Mouse (Mus musculus) embryonic facial prominence, embryonic 12.5 days (tissue): Measurements from ENCODE around the gene Sik2. TPM values are rescaled to one million over a fixed set of nuclear protein-coding genes. Genes with fewer than 3 reads are reported as not detected.

Experiments used
- ATAC-seq: fragments of 200-750 bp; cut with Nextera tagmentation; 2 replicates; pipeline ENCODE4 v1.8.0; 2017; ENCODE audit not compliant: insufficient number of reproducible peaks, insufficient read depth, low FRiP score, low TSS enrichment
- H3K27ac ChIP-seq: fragments of 300-500 bp; sonication (generic); 2 replicates; pipeline ENCODE4 v1.5.1; 2016; ENCODE audit warnings: mild to moderate bottlenecking
- H3K27me3 ChIP-seq: fragments of 300-500 bp; sonication (generic); 2 replicates; pipeline ENCODE4 v1.6.1; 2016; ENCODE audit warnings: mild to moderate bottlenecking, moderate library complexity
- H3K36me3 ChIP-seq: fragments of 300-500 bp; sonication (generic); 2 replicates; pipeline ENCODE4 v1.6.1; 2016; ENCODE audit warnings: mild to moderate bottlenecking
- H3K4me1 ChIP-seq: fragments of 300-500 bp; sonication (generic); 2 replicates; pipeline ENCODE4 v1.6.1; 2016
- H3K4me2 ChIP-seq: fragments of 300-500 bp; sonication (generic); replicated peaks from 2 replicates; pipeline ENCODE4 v1.6.1; 2016; ENCODE audit warnings: mild to moderate bottlenecking, moderate library complexity
- H3K4me3 ChIP-seq: fragments of 300-500 bp; sonication (generic); 2 replicates; pipeline ENCODE4 v1.5.1; 2016; ENCODE audit warnings: mild to moderate bottlenecking
- H3K9ac ChIP-seq: fragments of 300-500 bp; sonication (generic); 2 replicates; pipeline ENCODE4 v1.6.1; 2016; ENCODE audit warnings: mild to moderate bottlenecking, moderate library complexity
- H3K9me3 ChIP-seq: fragments of 300-500 bp; sonication (generic); 2 replicates; pipeline ENCODE4 v1.6.1; 2016; ENCODE audit warnings: mild to moderate bottlenecking, moderate library complexity
- WGBS: fragments of 180-500 bp; shearing (Covaris S2); methylation state at CpG from one replicate; pipeline ENCODE4 v1.1.7; 2016; 5-methylcytosine and 5-hydroxymethylcytosine counted together
- polyA plus RNA-seq: library from polyadenylated mRNA; unstranded; fragments of >200 nt; fragmentation: Nextera tagmentation; extraction: Ambion mirVana; gene quantifications from 2 replicates; pipeline ENCODE4 v1.2.1, GENCODE M21; 2016

Gene Sik2
- polyA plus RNA-seq: 16.1 and 17.9 TPM in 2 replicates

DNA sequence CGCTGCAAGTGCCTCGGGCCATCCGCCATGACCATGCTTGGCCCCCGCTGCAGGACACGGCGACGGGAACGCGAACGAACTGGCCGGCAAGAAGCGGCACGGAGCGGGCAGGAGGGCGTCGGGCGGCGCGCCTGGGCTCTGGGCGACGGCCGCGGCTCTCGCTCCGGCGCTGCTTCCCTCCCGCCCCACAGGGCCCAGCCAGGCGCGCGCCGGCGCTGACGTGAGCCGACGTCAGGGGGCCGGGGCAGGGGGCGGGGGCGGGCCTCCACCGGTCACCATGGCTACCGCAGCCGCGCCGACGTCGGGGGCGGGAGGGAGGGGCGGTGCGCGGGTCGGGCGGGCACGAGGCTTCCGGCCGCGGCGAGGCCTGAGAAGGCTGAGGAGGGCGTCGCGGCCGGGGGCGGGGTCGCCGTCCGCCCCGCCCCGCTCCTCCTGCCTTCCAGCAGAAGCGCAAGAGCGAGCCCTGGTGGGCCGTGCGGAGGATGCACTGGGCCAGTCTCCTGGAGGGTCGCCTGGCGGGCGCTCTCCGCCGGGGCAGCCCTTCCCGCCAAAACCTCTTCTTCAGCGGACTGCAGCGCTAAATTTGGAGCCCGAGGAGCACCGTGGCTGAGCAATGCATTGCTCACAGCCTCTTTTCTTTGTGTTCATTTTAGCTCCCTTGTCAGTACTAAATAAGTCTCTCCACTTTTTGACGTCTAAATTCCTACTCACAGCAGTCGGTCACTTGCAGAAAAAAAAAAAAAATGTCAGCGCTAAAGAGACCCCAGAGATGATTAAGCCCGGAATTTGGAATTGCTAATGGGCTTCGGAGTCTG is at the start of gene Sik2:
Gene Sik2 (minus strand): TSS at position 233 of the 815 bp plus-strand sequence.
- no peaks in the 10 kb centered on the region for H3K9me3 ChIP-seq
- H3K36me3 ChIP-seq: no peaks in the 10 kb centered on the region
- peaks cover 6% of the 10 kb centered on the region; the same call in 1 of the 2 replicates for H3K4me1 ChIP-seq
- peak within 1 kb of the TSS; percentile 87 for H3K4me3 ChIP-seq
- peak within 1 kb of the TSS; percentile 90 for H3K9ac ChIP-seq
- H3K27me3 ChIP-seq: no peaks in the 10 kb centered on the region
- H3K4me2 ChIP-seq: peak within 1 kb of the TSS; percentile 81
- under 1% methylated on average over 54 of the region's 85 CpGs for WGBS
- ATAC-seq: peak; percentile 95
- H3K27ac ChIP-seq: peak within 1 kb of the TSS; percentile 84

DNA sequence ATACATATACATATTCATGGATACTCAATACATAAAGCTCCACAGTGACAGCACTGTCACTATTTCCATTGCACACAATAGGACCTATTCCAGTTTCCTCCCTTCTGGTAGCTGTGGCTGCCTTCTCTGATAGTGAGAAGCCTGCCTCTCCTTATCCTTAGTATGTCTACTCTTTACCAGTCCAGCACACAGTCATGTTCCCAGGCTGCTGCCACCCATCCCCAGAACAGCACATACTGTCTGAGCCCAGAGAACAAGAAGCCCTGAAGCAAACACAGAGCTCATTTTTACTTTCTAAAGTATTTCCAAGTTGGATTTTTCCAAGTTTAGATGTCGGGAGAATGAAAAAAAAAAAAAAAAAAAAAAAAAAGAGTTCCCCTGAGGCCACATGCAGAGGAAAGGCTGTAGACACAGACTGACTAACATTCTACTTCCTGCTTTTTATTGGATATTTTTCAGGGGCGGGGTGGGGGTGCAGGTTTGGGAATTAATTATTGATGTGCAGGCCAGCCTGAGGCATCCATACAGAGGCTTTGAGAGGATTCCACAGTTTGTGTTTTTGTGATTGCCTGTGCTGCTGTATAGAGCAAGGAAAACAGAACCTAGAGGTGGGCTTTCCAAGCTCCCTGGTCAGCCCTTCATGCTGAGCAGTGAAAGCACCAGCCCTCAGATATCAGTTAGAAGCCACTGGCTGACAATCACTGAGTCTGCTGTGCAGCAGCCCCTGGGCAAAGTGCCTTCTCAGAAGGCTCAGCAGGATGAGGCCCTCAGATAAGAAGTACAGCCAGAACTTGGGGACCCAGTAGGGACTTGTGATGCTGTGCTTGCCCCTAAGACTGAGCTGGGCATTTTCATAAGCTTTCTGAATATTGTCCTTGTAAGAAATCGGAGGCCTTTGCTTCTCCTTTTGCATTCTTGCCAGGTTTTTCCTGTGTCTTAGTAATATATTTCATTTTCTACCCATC is 47.8 kb upstream of the Sik2 start:
- no peak overlapping the region for H3K27ac ChIP-seq
- H3K9ac ChIP-seq: no peak overlapping the region
- no peaks in the 10 kb centered on the region for H3K27me3 ChIP-seq
- H3K36me3 ChIP-seq: no peaks in the 10 kb centered on the region
- no peaks in the 10 kb centered on the region for H3K9me3 ChIP-seq
- no peaks in the 10 kb centered on the region for H3K4me1 ChIP-seq
- ATAC-seq: no peak
- WGBS: 53% methylated on average over 3 of the region's 3 CpGs
- no peak overlapping the region for H3K4me2 ChIP-seq
- H3K4me3 ChIP-seq: no peak overlapping the region

DNA sequence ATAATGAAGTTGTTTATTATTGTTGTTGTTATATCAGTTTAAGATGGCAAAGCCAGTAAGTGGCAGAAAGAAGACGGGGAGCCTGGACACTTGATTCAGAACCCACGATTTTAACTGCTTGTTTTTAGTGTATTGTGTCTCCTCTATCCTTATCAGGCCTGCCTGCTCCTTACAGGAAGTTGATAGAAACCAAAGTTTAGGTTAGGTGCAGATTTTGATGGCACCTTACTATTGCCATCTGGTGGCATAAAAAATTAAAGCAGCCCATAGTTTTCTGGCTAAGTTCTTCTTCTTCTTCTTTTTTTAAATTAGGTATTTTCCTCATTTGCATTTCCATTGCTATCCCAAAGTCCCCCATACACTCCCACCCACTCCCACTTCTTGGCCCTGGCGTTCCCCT is 43.3 kb upstream of the Sik2 start:
- ATAC-seq: no peak
- Histone ChIP-seq H3K4me2 (no peak overlapping the region), H3K9me3 (no peaks in the 10 kb centered on the region), H3K27me3 (no peaks in the 10 kb centered on the region), H3K27ac (no peak overlapping the region), H3K36me3 (no peaks in the 10 kb centered on the region), H3K9ac (no peak overlapping the region), H3K4me3 (no peak overlapping the region), H3K4me1 (no peaks in the 10 kb centered on the region)
- 65% methylated on average over 3 of the region's 3 CpGs for WGBS

DNA sequence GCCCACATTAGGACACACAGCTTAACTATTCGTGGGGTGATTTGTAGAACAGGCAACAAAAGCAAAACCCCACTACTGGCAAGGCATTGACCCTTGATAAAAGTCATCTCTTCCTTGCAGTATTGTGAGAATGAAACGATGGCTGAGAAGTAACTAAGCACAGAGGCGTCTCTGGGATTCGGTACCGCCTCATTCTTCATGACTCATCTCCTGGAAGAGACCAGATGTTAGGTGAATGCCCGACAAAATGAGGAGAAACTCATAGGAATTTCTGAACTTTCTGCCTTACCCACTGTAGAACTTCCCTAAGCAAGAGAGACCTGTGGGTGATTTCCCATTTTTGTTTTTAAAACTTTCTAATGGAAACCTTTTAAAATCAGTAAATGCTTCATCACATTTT is 33.3 kb upstream of the Sik2 start:
- no peaks in the 10 kb centered on the region for H3K9me3 ChIP-seq
- no peak for ATAC-seq
- H3K36me3 ChIP-seq: no peaks in the 10 kb centered on the region
- H3K4me2 ChIP-seq: no peak overlapping the region
- WGBS: 82% methylated on average over 6 of the region's 6 CpGs
- no peak overlapping the region for H3K27ac ChIP-seq
- H3K9ac ChIP-seq: no peak overlapping the region
- no peaks in the 10 kb centered on the region for H3K4me1 ChIP-seq
- H3K4me3 ChIP-seq: no peak overlapping the region
- H3K27me3 ChIP-seq: no peaks in the 10 kb centered on the region

DNA sequence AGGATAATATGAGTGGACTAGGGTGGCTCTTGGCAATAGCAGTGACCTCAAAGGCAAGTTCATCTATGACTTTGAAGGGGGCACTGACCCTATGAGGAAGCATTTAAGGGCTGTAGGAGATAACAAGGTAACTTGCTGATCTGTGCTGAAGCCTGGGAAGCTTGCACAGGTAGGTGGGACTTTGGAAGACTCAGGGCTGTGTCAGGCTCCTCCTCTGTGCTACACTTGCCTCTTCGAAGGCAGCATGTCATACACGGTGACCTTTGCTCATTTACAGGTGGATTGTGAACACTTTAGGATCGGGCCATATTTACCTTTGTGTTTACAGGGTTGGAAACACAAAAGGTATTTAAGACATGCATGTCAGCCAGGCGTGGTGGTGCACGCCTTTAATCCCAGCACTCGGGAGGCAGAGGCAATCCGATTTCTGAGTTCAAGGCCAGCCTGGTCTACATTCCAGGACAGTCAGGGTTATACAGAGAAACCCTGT is 32.7 kb upstream of the Sik2 start:
- H3K9ac ChIP-seq: no peak overlapping the region
- no peaks in the 10 kb centered on the region for H3K36me3 ChIP-seq
- no peak overlapping the region for H3K4me2 ChIP-seq
- no peak for ATAC-seq
- H3K27me3 ChIP-seq: no peaks in the 10 kb centered on the region
- H3K4me1 ChIP-seq: no peaks in the 10 kb centered on the region
- no peak overlapping the region for H3K27ac ChIP-seq
- WGBS: 89% methylated on average over 7 of the region's 7 CpGs
- H3K4me3 ChIP-seq: no peak overlapping the region
- no peaks in the 10 kb centered on the region for H3K9me3 ChIP-seq

DNA sequence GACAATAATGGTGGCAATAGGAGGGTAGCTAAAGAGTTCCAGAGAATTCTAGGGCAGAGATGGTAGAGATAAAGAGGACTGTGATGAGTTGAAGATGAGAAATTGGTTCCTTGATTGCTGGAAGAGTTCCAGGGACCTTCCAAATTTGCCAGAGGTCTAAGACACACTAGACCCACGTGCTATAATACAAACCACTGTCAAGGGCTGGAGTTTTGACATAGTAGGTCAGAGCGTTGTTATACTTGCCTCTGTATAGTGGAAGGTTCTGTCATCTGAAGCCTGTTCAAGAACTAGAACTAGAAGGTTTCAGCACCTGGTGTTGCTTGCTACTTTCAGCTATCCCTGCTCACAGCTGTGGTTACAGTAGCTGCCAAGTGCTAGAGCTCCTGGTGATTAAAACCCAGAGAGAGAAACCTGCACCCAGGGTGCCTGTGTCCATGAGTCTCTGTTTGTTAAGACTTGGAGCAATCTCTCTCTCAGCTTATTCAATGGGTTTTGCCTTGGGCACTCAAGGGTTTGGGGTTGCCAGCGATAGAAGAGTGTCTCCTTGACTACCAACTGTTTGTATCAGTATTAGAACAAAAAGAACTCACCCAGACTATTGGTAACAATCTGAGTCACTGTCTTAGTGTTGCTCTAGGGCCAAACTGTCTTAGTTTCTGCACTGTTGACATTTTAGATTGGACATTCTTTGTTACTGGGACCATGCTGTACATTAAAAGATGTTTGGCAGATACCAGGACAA is 24.1 kb upstream of the Sik2 start:
- no peak for ATAC-seq
- Histone ChIP-seq H3K4me2 (no peak overlapping the region), H3K27me3 (no peaks in the 10 kb centered on the region), H3K9me3 (no peaks in the 10 kb centered on the region), H3K4me1 (no peaks in the 10 kb centered on the region), H3K27ac (no peak overlapping the region), H3K36me3 (no peaks in the 10 kb centered on the region), H3K4me3 (no peak overlapping the region), H3K9ac (no peak overlapping the region)
- 73% methylated on average over 3 of the region's 3 CpGs for WGBS

DNA sequence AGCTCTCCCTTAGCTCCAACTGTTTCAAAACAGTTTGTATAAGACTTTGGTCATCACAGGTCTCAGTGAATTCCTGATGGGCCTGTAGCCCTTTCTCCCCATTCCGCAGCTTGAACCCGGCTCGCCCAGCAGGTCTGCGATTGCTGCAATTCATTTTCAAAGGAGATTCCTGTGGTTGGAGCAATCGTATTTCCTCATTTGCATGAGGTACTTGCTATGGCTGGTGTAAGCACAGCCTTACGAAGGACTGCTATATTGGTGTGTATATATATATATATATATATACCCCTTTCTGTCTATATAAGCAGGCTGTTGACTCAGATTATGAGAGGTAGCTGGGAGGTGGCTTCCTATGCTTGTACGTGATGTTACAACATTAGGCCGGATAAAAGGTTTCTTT is 23.4 kb upstream of the Sik2 start:
- Histone ChIP-seq H3K36me3 (no peaks in the 10 kb centered on the region), H3K4me2 (no peak overlapping the region), H3K27me3 (no peaks in the 10 kb centered on the region), H3K9me3 (no peaks in the 10 kb centered on the region), H3K4me3 (no peak overlapping the region), H3K9ac (no peak overlapping the region), H3K27ac (no peak overlapping the region), H3K4me1 (no peaks in the 10 kb centered on the region)
- ATAC-seq: no peak
- 66% methylated on average over 8 of the region's 8 CpGs for WGBS

DNA sequence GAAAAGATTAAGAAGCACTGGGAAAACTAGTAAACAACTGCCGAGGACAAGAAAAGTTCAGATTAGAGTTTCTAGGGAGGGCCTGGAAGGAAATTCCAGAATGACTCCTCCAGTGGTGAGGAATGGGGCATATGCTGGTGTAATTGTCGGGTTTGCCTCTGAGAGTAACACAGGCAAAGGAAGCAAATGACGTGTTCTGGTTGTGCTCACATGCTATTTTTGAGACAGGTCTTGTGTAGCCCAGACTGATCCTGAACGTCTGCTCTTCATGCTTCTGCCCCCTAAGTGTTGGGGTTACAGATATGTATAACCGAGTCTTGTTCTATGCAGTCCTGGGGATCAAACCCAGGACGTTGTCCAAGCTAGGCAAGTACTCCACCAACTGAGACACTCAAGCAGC is 22.7 kb upstream of the Sik2 start:
- no peaks in the 10 kb centered on the region for H3K36me3 ChIP-seq
- H3K4me3 ChIP-seq: no peak overlapping the region
- no peaks in the 10 kb centered on the region for H3K9me3 ChIP-seq
- H3K4me1 ChIP-seq: no peaks in the 10 kb centered on the region
- 62% methylated on average over 6 of the region's 6 CpGs for WGBS
- ATAC-seq: no peak
- no peak overlapping the region for H3K4me2 ChIP-seq
- H3K27ac ChIP-seq: no peak overlapping the region
- H3K27me3 ChIP-seq: no peaks in the 10 kb centered on the region
- H3K9ac ChIP-seq: no peak overlapping the region

DNA sequence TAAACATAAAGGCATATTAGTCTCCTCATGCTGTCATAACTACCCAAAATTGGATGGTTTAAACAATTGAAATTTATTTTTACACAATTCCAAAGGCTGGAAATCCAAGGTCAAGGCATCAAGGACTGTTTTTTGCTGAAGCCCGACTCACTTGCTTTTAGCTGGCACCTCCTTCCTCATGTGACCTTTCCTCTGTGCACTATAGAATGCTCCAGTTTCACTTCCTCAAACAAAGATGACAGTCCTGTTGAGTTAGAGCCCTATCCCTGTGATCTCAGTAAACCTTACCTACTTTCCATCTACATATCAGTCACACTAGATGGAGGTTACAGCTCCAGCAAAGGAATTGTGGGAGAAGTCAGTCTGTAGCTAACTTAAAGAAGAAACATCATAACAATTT is 21.3 kb upstream of the Sik2 start:
- Histone ChIP-seq H3K4me3 (no peak overlapping the region), H3K9ac (no peak overlapping the region), H3K27ac (no peak overlapping the region), H3K4me2 (no peak overlapping the region), H3K36me3 (no peaks in the 10 kb centered on the region), H3K4me1 (no peaks in the 10 kb centered on the region), H3K27me3 (no peaks in the 10 kb centered on the region), H3K9me3 (no peaks in the 10 kb centered on the region)
- WGBS: 48% methylated on average over 1 of the region's 1 CpGs
- ATAC-seq: no peak

DNA sequence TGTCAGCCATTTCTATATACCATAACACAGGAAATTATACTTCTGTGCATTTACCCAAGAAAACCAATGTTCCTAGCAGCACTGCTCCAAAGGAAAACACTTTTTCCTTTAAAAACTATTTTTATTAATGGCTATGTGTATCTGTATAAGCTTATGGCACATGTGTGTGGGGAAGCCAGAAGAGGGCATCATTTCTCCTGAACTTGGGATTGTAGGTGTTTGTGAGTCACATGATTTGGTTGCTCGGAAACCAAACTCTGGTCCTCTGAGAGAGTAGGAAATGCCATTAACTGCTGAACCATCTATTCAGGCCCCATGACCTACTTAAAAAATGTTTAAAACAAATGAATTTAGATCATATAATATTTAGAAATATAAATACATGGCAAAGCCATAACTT is 18.1 kb upstream of the Sik2 start:
- Histone ChIP-seq H3K4me1 (no peaks in the 10 kb centered on the region), H3K27ac (no peak overlapping the region), H3K9me3 (no peaks in the 10 kb centered on the region), H3K4me3 (no peak overlapping the region), H3K9ac (no peak overlapping the region), H3K36me3 (no peaks in the 10 kb centered on the region), H3K27me3 (no peaks in the 10 kb centered on the region), H3K4me2 (no peak overlapping the region)
- WGBS: 77% methylated on average over 1 of the region's 1 CpGs
- no peak for ATAC-seq

DNA sequence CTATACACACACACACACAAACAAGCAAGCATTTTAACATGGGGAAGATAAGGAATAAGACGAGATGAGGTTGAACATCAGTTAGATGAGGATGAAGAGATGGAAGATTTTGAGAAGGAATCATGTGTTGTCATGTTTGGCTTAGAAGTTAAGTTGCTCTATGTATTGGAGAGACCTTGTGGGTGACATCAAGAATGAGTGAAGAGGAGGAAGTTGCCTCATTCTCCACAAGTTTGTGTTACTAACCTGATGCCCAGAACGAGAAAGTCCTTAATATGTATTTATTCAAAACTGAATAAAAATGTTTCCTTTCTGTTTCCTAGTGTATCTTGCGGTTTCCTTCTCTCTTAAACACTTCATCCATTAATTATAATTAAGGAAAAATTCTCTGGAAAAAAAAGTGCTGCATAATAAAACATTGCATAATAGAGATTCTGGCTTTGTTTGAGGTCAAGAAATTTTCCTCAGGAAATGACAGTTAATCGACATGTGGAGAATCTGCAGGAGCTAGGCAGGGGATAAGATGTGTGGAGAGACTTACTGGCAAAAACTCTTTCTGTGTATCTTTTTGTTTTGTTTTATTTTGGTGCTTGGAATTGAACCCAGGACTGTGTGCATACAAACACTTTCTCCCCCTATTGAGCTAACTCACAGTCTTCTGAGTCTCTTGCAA is 12.4 kb upstream of the Sik2 start:
- H3K36me3 ChIP-seq: no peaks in the 10 kb centered on the region
- 86% methylated on average over 4 of the region's 4 CpGs for WGBS
- ATAC-seq: no peak
- no peak overlapping the region for H3K9ac ChIP-seq
- no peak overlapping the region for H3K4me3 ChIP-seq
- no peak overlapping the region for H3K4me2 ChIP-seq
- H3K9me3 ChIP-seq: no peaks in the 10 kb centered on the region
- H3K4me1 ChIP-seq: no peaks in the 10 kb centered on the region
- H3K27me3 ChIP-seq: no peaks in the 10 kb centered on the region
- no peak overlapping the region for H3K27ac ChIP-seq
